Mouse (Mus musculus) natural killer cell, adult 2 months (primary cell): ENCODE results near the gene Gm3424.
"Not testable (repeated sequence)": the region's sequence is repeated elsewhere in the genome, so short reads cannot be mapped to it uniquely, and the experiment has no call there.

Experiments used
- DNase-seq, 2 experiments: peaks; one replicate each; pipeline ENCODE4 v3.0.0; 2022; ENCODE audit warnings: low spot score in 2 of 2

Gm3424 gene

GRCm38 (mm10) chr14:5830229-5830628, at the start of gene Gm3424:
Gene Gm3424 (minus strand): TSS chr14:5830329.
- not testable (repeated sequence) for DNase-seq

GRCm38 (mm10) chr14:5879791-5880190, 49.7 kb upstream of the Gm3424 start:
- not testable (repeated sequence) for DNase-seq

- DNase-seq: not testable (repeated sequence)
These were observed 49.0 kb upstream of the Gm3424 start for GRCm38 (mm10) chr14:5879136-5879535.

GRCm38 (mm10) chr14:5855911-5856310, 25.8 kb upstream of the Gm3424 start:
- not testable (repeated sequence) for DNase-seq

- not testable (repeated sequence) for DNase-seq
These were observed 17.3 kb downstream of the Gm3424 start for GRCm38 (mm10) chr14:5812699-5813356.

GRCm38 (mm10) chr14:5807882-5808281, 22.2 kb downstream of the Gm3424 start, which contains the start of gene Gm3383:
Gene Gm3383 (minus strand): TSS chr14:5807982.
- DNase-seq: not testable (repeated sequence)
